Mouse (Mus musculus): Measurements from ENCODE around the gene Arid2. TPM values are rescaled to one million over a fixed set of nuclear protein-coding genes. Genes with fewer than 3 reads are reported as not detected.
A peak's percentile ranks its signal among the peaks of the same experiment; 100 is the strongest.

Arid2 gene
- polyA plus RNA-seq, 1 experiment from 2014 or later, result 9.4 TPM

- WGBS, result 68% methylated on average over 3 of the region's 3 CpGs
- no peaks in the 10 kb centered on the region for H3K27me3 ChIP-seq (replicated peaks; ENCODE audit: control insufficient read depth, insufficient read depth, low read length)
- H3K4me3 ChIP-seq (ENCODE audit: low read depth, low read length), result no peak overlapping the region
- no peak overlapping the region for H3K4me2 ChIP-seq (replicated peaks; ENCODE audit: low read depth)
- no peak for TF ChIP-seq CTCF (IDR thresholded peaks at IDR 0.05; ENCODE audit: low read depth)
- ATAC-seq, result no peak
- no peak overlapping the region for H3K27ac ChIP-seq (ENCODE audit: low read depth, low read length)
- no peaks in the 10 kb centered on the region; the same call in 1 of the 2 replicates for H3K4me1 ChIP-seq (replicated peaks; ENCODE audit: control insufficient read depth, insufficient read depth, low read length)
- H3K36me3 ChIP-seq (ENCODE audit: control insufficient read depth, insufficient read depth), result peaks cover 6% of the 10 kb centered on the region; the same call in 1 of the 2 replicates
- H3K9ac ChIP-seq (ENCODE audit: low read depth, low read length), result no peak overlapping the region
- H3K9me3 ChIP-seq (ENCODE audit: control insufficient read depth), result no peaks in the 10 kb centered on the region
Measured at GRCm38 (mm10) chr15:96330536-96330935, 43.2 kb downstream of the Arid2 start.

DNA sequence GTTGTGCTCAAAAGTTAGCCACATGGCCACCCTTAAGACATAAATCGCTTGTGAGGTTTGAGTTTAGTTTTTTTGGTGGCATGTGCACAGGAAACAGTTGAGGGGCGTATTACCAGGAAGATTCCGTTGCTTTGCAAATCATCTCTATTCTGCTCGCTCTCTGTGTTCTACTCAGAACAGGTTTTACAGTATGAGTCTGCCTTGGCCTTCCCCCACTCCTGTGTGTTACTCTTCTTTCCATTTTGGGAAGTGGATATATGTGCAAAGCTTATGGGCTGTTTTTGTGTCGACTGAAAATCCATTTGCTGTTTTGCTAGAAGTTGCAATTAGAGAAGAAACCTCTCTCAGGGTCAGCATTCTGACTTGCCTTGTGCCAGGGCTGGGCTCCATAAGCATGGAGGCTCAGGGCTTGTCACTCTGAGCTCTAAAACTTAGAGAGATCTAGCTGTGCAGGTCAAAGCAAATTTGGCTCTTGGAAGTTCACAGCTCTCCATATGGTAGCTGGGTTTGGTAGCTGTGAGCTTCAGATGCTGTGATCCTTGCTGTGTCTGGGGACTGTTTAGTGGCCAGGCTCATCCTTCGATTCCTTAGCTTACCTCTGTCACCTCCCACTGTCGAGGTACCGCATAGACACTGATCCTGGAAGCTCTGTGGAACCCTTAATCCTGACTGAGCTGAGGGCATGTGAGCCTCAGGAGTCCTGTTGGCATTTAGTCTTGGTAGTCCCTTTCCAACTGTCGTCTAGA, 45.3 kb downstream of the Arid2 start:
- H3K4me1 ChIP-seq (replicated peaks; ENCODE audit: control insufficient read depth, insufficient read depth, low read length), result no peaks in the 10 kb centered on the region; the same call in 1 of the 2 replicates
- H3K9ac ChIP-seq (ENCODE audit: low read depth, low read length), result no peak overlapping the region
- no peak for ATAC-seq
- no peak overlapping the region for H3K27ac ChIP-seq (ENCODE audit: low read depth, low read length)
- no peaks in the 10 kb centered on the region for H3K27me3 ChIP-seq (replicated peaks; ENCODE audit: control insufficient read depth, insufficient read depth, low read length)
- H3K4me2 ChIP-seq (replicated peaks; ENCODE audit: low read depth), result no peak overlapping the region
- no peaks in the 10 kb centered on the region for H3K36me3 ChIP-seq (ENCODE audit: control insufficient read depth, insufficient read depth)
- no peak for TF ChIP-seq CTCF (IDR thresholded peaks at IDR 0.05; ENCODE audit: low read depth)
- WGBS, result 85% methylated on average over 9 of the region's 9 CpGs
- H3K4me3 ChIP-seq (ENCODE audit: low read depth, low read length), result no peak overlapping the region
- H3K9me3 ChIP-seq (ENCODE audit: control insufficient read depth), result no peaks in the 10 kb centered on the region

GRCm38 (mm10) chr15:96333350-96333749, 46.0 kb downstream of the Arid2 start:
- Histone ChIP-seq H3K9me3 (ENCODE audit: control insufficient read depth) (no peaks in the 10 kb centered on the region), H3K4me1 (replicated peaks; ENCODE audit: control insufficient read depth, insufficient read depth, low read length) (no peaks in the 10 kb centered on the region; the same call in 1 of the 2 replicates), H3K9ac (ENCODE audit: low read depth, low read length) (no peak overlapping the region), H3K27ac (ENCODE audit: low read depth, low read length) (no peak overlapping the region), H3K27me3 (replicated peaks; ENCODE audit: control insufficient read depth, insufficient read depth, low read length) (no peaks in the 10 kb centered on the region), H3K4me3 (ENCODE audit: low read depth, low read length) (no peak overlapping the region), H3K36me3 (ENCODE audit: control insufficient read depth, insufficient read depth) (no peaks in the 10 kb centered on the region), H3K4me2 (replicated peaks; ENCODE audit: low read depth) (no peak overlapping the region)
- 57% methylated on average over 5 of the region's 5 CpGs for WGBS
- ATAC-seq, result peak; percentile 43
- no peak for TF ChIP-seq CTCF (IDR thresholded peaks at IDR 0.05; ENCODE audit: low read depth)

GRCm38 (mm10) chr15:96340924-96341323, 53.6 kb downstream of the Arid2 start:
- Histone ChIP-seq H3K9me3 (ENCODE audit: control insufficient read depth) (no peaks in the 10 kb centered on the region), H3K27ac (ENCODE audit: low read depth, low read length) (peak overlapping the region; percentile 75), H3K4me1 (replicated peaks; ENCODE audit: control insufficient read depth, insufficient read depth, low read length) (peaks cover 6% of the 10 kb centered on the region; the same call in 1 of the 2 replicates), H3K36me3 (ENCODE audit: control insufficient read depth, insufficient read depth) (no peaks in the 10 kb centered on the region), H3K9ac (ENCODE audit: low read depth, low read length) (no peak overlapping the region), H3K27me3 (replicated peaks; ENCODE audit: control insufficient read depth, insufficient read depth, low read length) (no peaks in the 10 kb centered on the region), H3K4me2 (replicated peaks; ENCODE audit: low read depth) (no peak overlapping the region), H3K4me3 (ENCODE audit: low read depth, low read length) (no peak overlapping the region)
- no peak for TF ChIP-seq CTCF (IDR thresholded peaks at IDR 0.05; ENCODE audit: low read depth)
- WGBS, result 36% methylated on average over 2 of the region's 2 CpGs
- ATAC-seq, result peak; percentile 91

DNA sequence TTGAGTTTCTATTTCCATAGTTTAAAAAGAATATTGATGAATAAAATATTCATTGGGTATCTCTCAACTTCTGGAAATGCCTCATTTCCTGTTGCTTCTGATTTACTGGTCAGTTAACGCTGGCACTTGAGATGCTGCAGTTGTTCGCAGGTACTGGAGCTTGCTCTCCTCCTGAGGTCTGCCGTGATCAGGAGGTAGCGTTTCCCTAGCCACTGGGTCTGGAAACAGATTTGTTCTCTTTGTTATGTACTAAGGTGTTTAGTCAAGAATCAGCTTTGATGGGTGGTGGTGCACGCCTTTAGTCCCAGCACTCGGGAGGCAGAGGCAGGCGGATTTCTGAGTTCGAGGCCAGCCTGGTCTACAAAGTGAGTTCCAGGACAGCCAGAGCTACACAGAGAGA, 54.8 kb downstream of the Arid2 start:
- ATAC-seq, result no peak
- Histone ChIP-seq H3K9ac (ENCODE audit: low read depth, low read length) (no peak overlapping the region), H3K4me3 (ENCODE audit: low read depth, low read length) (no peak overlapping the region), H3K27ac (ENCODE audit: low read depth, low read length) (no peak overlapping the region), H3K4me2 (replicated peaks; ENCODE audit: low read depth) (no peak overlapping the region), H3K4me1 (replicated peaks; ENCODE audit: control insufficient read depth, insufficient read depth, low read length) (peaks cover 6% of the 10 kb centered on the region; the same call in 1 of the 2 replicates), H3K36me3 (ENCODE audit: control insufficient read depth, insufficient read depth) (no peaks in the 10 kb centered on the region), H3K9me3 (ENCODE audit: control insufficient read depth) (no peaks in the 10 kb centered on the region), H3K27me3 (replicated peaks; ENCODE audit: control insufficient read depth, insufficient read depth, low read length) (no peaks in the 10 kb centered on the region)
- WGBS, result 95% methylated on average over 8 of the region's 8 CpGs
- TF ChIP-seq CTCF (IDR thresholded peaks at IDR 0.05; ENCODE audit: low read depth), result no peak

DNA sequence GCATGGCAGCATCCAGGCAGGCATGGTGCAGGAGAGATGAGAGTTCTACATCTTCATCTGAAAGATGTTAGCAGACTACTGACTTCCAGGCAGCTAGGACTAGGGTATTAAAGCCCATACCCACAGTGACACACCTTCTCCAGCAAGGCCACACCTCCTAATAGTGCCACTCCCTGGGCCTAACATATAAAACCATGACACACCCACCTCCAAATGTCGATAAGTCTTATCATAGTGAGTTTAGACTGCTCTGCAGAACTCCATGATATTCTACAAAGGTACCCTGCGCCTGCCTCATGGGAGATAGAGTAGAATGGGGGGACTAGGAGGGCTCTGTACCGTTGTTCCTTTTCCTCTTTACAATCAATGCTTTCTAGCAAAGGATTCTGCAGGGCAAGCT, 55.6 kb downstream of the Arid2 start:
- no peaks in the 10 kb centered on the region for H3K27me3 ChIP-seq (replicated peaks; ENCODE audit: control insufficient read depth, insufficient read depth, low read length)
- H3K27ac ChIP-seq (ENCODE audit: low read depth, low read length), result no peak overlapping the region
- H3K4me1 ChIP-seq (replicated peaks; ENCODE audit: control insufficient read depth, insufficient read depth, low read length), result peaks cover 6% of the 10 kb centered on the region; the same call in 1 of the 2 replicates
- no peak overlapping the region for H3K9ac ChIP-seq (ENCODE audit: low read depth, low read length)
- no peaks in the 10 kb centered on the region for H3K9me3 ChIP-seq (ENCODE audit: control insufficient read depth)
- no peak for TF ChIP-seq CTCF (IDR thresholded peaks at IDR 0.05; ENCODE audit: low read depth)
- 45% methylated on average over 3 of the region's 3 CpGs for WGBS
- H3K4me2 ChIP-seq (replicated peaks; ENCODE audit: low read depth), result no peak overlapping the region
- no peak overlapping the region for H3K4me3 ChIP-seq (ENCODE audit: low read depth, low read length)
- ATAC-seq, result no peak
- no peaks in the 10 kb centered on the region for H3K36me3 ChIP-seq (ENCODE audit: control insufficient read depth, insufficient read depth)
